In genomic region chr1:88700961-88701861, GRCm38 (mm10) we compare ENCODE assay signal across 7 mouse cellular contexts. TPM values are rescaled to one million over a fixed set of nuclear protein-coding genes. Genes with fewer than 3 reads are reported as not detected.
A peak's percentile ranks its signal among the peaks of the same experiment; 100 is the strongest.
DNase-seq lines count a peak whose midpoint lies in the region; ATAC-seq and TF ChIP-seq lines count a peak whose summit lies in the region.

No protein-coding gene starts in this region.

- peak overlapping the region; percentile 42 for H3K4me3 ChIP-seq in G1E (ENCODE audit: low read depth, low read length)
- peak overlapping the region; percentile 94 for H3K4me3 ChIP-seq in forebrain, embryonic 14.5 days (ENCODE audit: low read depth, low read length)
- H3K4me3 ChIP-seq in hindbrain, embryonic 14.5 days (replicated peaks; ENCODE audit: low read length), result peak overlapping the region; percentile 92
- peak overlapping the region; percentile 85 for H3K4me3 ChIP-seq in limb, embryonic 12.5 days (replicated peaks)
- H3K4me3 ChIP-seq in midbrain, embryonic 10.5 days, result peak overlapping the region; percentile 96

- no peaks in the 10 kb centered on the region for H3K36me3 ChIP-seq in G1E (replicated peaks)
- peaks cover 14% of the 10 kb centered on the region for H3K36me3 ChIP-seq in forebrain, embryonic 14.5 days (ENCODE audit: control insufficient read depth, insufficient read depth, low read length)
- peaks cover 13% of the 10 kb centered on the region for H3K36me3 ChIP-seq in hindbrain, embryonic 14.5 days (replicated peaks; ENCODE audit: control insufficient read depth, insufficient read depth)
- peaks cover 7% of the 10 kb centered on the region; the same call in 1 of the 2 replicates for H3K36me3 ChIP-seq in limb, embryonic 12.5 days
- H3K36me3 ChIP-seq in midbrain, embryonic 10.5 days, result peaks cover 22% of the 10 kb centered on the region

- H3K9me3 ChIP-seq in G1E (replicated peaks), result peaks cover 24% of the 10 kb centered on the region
- H3K9me3 ChIP-seq in forebrain, embryonic 14.5 days (replicated peaks; ENCODE audit: control insufficient read depth, low read length), result no peaks in the 10 kb centered on the region
- H3K9me3 ChIP-seq in hindbrain, embryonic 14.5 days (ENCODE audit: control insufficient read depth, low read length), result no peaks in the 10 kb centered on the region
- H3K9me3 ChIP-seq in limb, embryonic 12.5 days, result no peaks in the 10 kb centered on the region
- no peaks in the 10 kb centered on the region for H3K9me3 ChIP-seq in midbrain, embryonic 10.5 days (replicated peaks)

- under 1% methylated on average over 78 of the region's 78 CpGs for WGBS in forebrain, embryonic 14.5 days
- WGBS in hindbrain, embryonic 14.5 days, result under 1% methylated on average over 78 of the region's 78 CpGs
- under 1% methylated on average over 76 of the region's 78 CpGs for WGBS in limb, embryonic 12.5 days
- under 1% methylated on average over 78 of the region's 78 CpGs for WGBS in midbrain, embryonic 10.5 days

- peak overlapping the region; percentile 98 for H3K27ac ChIP-seq in forebrain, embryonic 14.5 days (ENCODE audit: low read depth, low read length)
- peak overlapping the region; percentile 98 for H3K27ac ChIP-seq in hindbrain, embryonic 14.5 days
- H3K27ac ChIP-seq in limb, embryonic 12.5 days, result peak overlapping the region; percentile 92
- peak overlapping the region; percentile 98 for H3K27ac ChIP-seq in midbrain, embryonic 10.5 days (replicated peaks)

- H3K27me3 ChIP-seq in G1E (ENCODE audit: insufficient read depth, low read length), result no peaks in the 10 kb centered on the region
- H3K27me3 ChIP-seq in forebrain, embryonic 14.5 days (replicated peaks; ENCODE audit: control insufficient read depth, insufficient read depth, low read length), result no peaks in the 10 kb centered on the region
- H3K27me3 ChIP-seq in hindbrain, embryonic 14.5 days (ENCODE audit: control insufficient read depth, insufficient read depth, low read length), result no peaks in the 10 kb centered on the region
- peaks cover 7% of the 10 kb centered on the region for H3K27me3 ChIP-seq in limb, embryonic 12.5 days
- H3K27me3 ChIP-seq in midbrain, embryonic 10.5 days (ENCODE audit: low read depth, poor library complexity, severe bottlenecking), result peaks cover 22% of the 10 kb centered on the region

- H3K4me1 ChIP-seq in G1E (ENCODE audit: insufficient read depth, low read depth, low read length), result no peaks in the 10 kb centered on the region
- peaks cover 18% of the 10 kb centered on the region for H3K4me1 ChIP-seq in forebrain, embryonic 14.5 days (ENCODE audit: control insufficient read depth, insufficient read depth, low read length)
- peaks cover 21% of the 10 kb centered on the region for H3K4me1 ChIP-seq in hindbrain, embryonic 14.5 days (replicated peaks; ENCODE audit: control insufficient read depth, insufficient read depth, low read length)
- peaks cover 27% of the 10 kb centered on the region for H3K4me1 ChIP-seq in limb, embryonic 12.5 days (replicated peaks)
- peaks cover 53% of the 10 kb centered on the region for H3K4me1 ChIP-seq in midbrain, embryonic 10.5 days

- peak overlapping the region; percentile 74 for H3K4me2 ChIP-seq in forebrain, embryonic 14.5 days (ENCODE audit: low read length)
- H3K4me2 ChIP-seq in hindbrain, embryonic 14.5 days (replicated peaks), result peak overlapping the region; percentile 76
- H3K4me2 ChIP-seq in limb, embryonic 12.5 days, result peak overlapping the region; percentile 89

- no peak for TF ChIP-seq CTCF in G1E (IDR thresholded peaks at IDR 0.05; ENCODE audit: low read depth, low read length)
- no peak for TF ChIP-seq CTCF in brain, embryonic 14.5 days (IDR thresholded peaks at IDR 0.05; ENCODE audit: borderline replicate concordance, extremely low read depth, insufficient read depth, insufficient read length)

- peak overlapping the region; percentile 99 for H3K9ac ChIP-seq in forebrain, embryonic 14.5 days (ENCODE audit: low read length)
- peak overlapping the region; percentile 99 for H3K9ac ChIP-seq in hindbrain, embryonic 14.5 days
- H3K9ac ChIP-seq in limb, embryonic 12.5 days (replicated peaks), result peak overlapping the region; percentile 91

- no peak for ATAC-seq in G1E (ENCODE audit: extremely low read depth, insufficient number of reproducible peaks, low FRiP score, poor library complexity, severe bottlenecking)
- ATAC-seq in forebrain, embryonic 14.5 days, result peak; percentile 36
- ATAC-seq in hindbrain, embryonic 14.5 days (ENCODE audit: low FRiP score), result peak; percentile 27
- peak; percentile 60 for ATAC-seq in limb, embryonic 12.5 days (ENCODE audit: insufficient number of reproducible peaks, insufficient read depth, low FRiP score, low TSS enrichment, low read depth)

- peak; percentile 39; the same call in 1 of the 2 replicates for TF ChIP-seq POLR2A in brain, embryonic 14.5 days (IDR thresholded peaks at IDR 0.05; ENCODE audit: borderline replicate concordance, extremely low read depth, insufficient read depth, insufficient read length, poor library complexity, severe bottlenecking)

- no peak for DNase-seq in G1E (ENCODE audit: low spot score)
- DNase-seq in brain, embryonic 14.5 days (ENCODE audit: low read depth), result peak; percentile 75
- DNase-seq in forebrain, embryonic 14.5 days (ENCODE audit: low spot score), result peak; percentile 52
- DNase-seq in hindbrain, embryonic 14.5 days (ENCODE audit: low spot score), result peak; percentile 59
- DNase-seq in midbrain, embryonic 10.5 days (ENCODE audit: low spot score), result peak; percentile 68
- peak; percentile 14 to 29 for DNase-seq in spleen, postnatal 36 days (ENCODE audit: low spot score in 2 of 2)

RNA-seq across cellular contexts. Expression of gene Arl4c, which starts 0.8 kb away (rescaled TPM):
- not detected in 2 replicates for total RNA-seq in G1E (2014; fragmentation: Nextera tagmentation)
- total RNA-seq in G1E (2017), result 0.11 TPM in 1 of 2 replicates, not detected in the other
- 0.02 TPM in 1 of 2 replicates, not detected in the other for polyA plus RNA-seq in G1E (2012)
- polyA plus RNA-seq in brain, embryonic 14.5 days (2012; rRNA removed), result 41.9 and 64.4 TPM in 2 replicates
- 16.3 and 17.4 TPM in 2 replicates for polyA plus RNA-seq in forebrain, embryonic 14.5 days (2014; fragmentation: Nextera tagmentation; extraction: Ambion mirVana)
- 23.0 and 26.2 TPM in 2 replicates for polyA plus RNA-seq in hindbrain, embryonic 14.5 days (2014; fragmentation: Nextera tagmentation; extraction: Ambion mirVana)
- polyA plus RNA-seq in limb, embryonic 12.5 days (2016; fragmentation: Nextera tagmentation; extraction: Ambion mirVana), result 16.3 and 17.7 TPM in 2 replicates
- polyA plus RNA-seq in midbrain, embryonic 10.5 days (2016; fragmentation: Nextera tagmentation; extraction: Ambion mirVana), result 18.6 and 22.4 TPM in 2 replicates

Comparison
In these comparisons a context has a peak if more than half of its experiments do, and no peak if none do; other contexts are left out.
1. H3K4me3 ChIP-seq: peak in every context shown above with its lines; median percentile 96 in midbrain, embryonic 10.5 days; 94 in forebrain, embryonic 14.5 days; 92 in hindbrain, embryonic 14.5 days; 85 in limb, embryonic 12.5 days; 42 in G1E.
2. RNA of gene Arl4c, which starts 0.8 kb away (polyA plus RNA-seq): 41.9 to 64.4 TPM in brain, embryonic 14.5 days, 23.0 to 26.2 TPM in hindbrain, embryonic 14.5 days, 18.6 to 22.4 TPM in midbrain, embryonic 10.5 days, 16.3 to 17.4 TPM in forebrain, embryonic 14.5 days and 16.3 to 17.7 TPM in limb, embryonic 12.5 days; 0.02 TPM in G1E; every median in the first group is over 10 times any median in the second.
3. Peak in every context shown above with its lines, with median percentiles within 50 percentile points of each other: H3K27ac ChIP-seq, H3K4me2 ChIP-seq and H3K9ac ChIP-seq.